Mouse (Mus musculus) common myeloid progenitor, adult 5-6 weeks (primary cell): ENCODE measurements around the gene Gas2. TPM values are rescaled to one million over a fixed set of nuclear protein-coding genes. Genes with fewer than 3 reads are reported as not detected.

Experiments used
- ATAC-seq: replicated peaks from 2 replicates; pipeline ENCODE4 v1.8.0; 2016; ENCODE audit warnings: low read depth, mild to moderate bottlenecking, moderate TSS enrichment, inconsistent platforms; ENCODE audit not compliant: poor library complexity, severe bottlenecking
- total RNA-seq: library from RNA; stranded (forward); fragments of 200-1000, 187-1606 nt; gene quantifications from 2 replicates; pipeline ENCODE4 v1.2.3, GENCODE M21; 2017

The Gas2 gene
- 7.7 and 9.5 TPM in 2 replicates for total RNA-seq

DNA sequence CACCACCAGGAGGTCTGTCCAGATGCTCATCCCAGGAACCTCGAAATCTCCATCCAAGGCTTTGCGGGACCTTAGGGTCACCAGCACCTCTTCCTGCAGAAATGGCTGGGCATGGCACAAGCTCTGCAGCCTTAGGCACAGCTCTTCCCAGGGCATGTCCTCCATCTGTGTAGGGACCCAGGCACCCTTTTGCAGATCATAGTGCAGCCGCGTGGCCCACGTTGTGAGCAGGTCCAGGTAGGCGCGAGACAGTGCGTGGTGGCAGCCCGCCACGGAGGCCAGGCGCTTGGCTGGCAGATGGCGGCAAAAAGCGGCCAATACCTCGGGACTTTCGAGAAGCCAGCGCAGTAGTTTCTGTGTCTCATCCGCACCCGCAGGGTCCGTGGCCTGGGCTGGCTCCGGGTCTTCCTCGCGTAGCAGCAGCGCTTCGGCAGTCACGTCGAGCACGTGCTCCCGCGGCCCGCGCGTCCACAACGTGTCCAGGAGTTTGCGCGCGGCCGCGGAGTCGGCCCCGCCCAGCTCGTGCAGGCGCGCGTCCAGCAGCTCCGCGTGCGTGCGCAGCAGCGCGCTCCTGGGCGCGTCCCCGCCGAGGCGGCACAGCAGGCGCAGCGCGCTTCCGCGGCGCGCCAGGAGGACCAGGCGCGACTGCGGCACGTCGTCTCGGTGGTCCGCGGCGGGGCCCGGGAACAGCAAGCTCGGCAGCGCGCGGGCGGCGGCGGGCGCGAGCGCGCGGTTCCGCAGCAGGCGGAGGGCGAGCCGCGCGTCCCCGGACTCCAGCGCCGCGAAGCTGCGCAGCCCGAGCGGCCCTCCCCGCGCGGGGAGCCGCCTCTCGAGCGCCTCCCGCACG lies at the start of gene Gas2:
Gene Gas2, plus strand, starts transcription at position 766 of the 847 bp plus-strand sequence.
- peak; percentile 64 for ATAC-seq

DNA sequence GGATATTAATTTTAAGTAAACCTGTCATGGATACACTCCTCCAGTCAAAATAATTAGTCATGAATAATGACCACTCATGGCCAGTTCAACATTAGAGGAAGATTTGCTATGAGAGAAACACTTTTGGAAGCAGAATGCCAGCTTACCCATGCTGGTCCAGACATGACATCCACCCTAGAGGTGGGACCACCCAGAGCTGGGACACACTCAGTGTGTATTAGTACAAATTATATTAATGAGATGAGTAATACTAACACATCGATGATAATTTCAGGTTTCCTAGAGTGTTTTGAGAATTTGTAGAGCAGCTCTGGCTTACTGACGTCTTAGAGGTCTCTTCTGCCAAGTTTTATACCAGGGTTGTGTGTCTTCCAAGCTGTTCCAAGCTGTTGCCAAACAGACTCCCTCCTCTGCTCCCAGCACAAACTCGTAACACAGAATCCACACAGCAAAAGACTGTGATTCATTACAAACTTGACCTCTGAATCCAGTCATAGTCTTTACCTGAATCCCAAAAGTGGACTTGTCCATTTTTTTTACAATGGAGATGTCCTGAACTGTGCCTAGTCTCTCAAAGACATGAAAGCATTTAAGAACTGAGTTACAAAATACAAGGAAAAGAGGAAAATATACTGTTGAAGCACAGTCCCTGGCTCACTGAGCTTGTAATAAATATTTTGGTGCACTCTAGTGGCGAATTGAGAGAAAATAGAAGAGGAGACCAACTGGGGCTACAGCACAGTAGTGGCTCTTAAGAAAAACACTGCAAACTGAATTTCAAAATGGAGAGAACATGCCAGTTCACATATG lies 46.1 kb upstream of the Gas2 start:
- ATAC-seq: no peak

DNA sequence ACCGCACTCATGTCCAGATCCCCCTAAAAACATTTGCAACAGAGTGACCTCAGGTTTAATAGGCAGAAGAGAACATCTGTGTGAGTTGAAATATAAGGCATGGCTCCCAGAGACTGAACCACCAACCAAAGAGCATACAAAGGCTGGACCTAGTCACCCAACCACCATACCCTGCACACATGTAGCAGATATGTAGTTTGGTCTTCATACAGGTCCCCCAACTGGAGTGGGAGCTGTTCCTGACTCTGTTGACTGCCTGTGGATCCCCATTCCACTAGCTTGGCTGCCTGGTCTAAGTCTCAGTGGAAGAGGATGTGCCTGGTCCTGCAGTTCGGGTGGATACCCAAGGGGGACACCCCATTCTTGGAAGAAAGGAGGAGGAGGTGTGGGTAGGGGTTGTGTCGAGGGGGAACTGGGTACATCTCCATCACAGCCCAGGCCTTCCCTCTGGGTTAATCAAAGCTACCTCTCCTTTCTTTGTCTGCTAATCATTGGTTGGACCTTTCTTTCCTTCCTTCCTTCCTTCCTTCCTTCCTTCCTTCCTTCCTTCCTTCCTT lies 45.5 kb upstream of the Gas2 start:
- ATAC-seq: no peak

DNA sequence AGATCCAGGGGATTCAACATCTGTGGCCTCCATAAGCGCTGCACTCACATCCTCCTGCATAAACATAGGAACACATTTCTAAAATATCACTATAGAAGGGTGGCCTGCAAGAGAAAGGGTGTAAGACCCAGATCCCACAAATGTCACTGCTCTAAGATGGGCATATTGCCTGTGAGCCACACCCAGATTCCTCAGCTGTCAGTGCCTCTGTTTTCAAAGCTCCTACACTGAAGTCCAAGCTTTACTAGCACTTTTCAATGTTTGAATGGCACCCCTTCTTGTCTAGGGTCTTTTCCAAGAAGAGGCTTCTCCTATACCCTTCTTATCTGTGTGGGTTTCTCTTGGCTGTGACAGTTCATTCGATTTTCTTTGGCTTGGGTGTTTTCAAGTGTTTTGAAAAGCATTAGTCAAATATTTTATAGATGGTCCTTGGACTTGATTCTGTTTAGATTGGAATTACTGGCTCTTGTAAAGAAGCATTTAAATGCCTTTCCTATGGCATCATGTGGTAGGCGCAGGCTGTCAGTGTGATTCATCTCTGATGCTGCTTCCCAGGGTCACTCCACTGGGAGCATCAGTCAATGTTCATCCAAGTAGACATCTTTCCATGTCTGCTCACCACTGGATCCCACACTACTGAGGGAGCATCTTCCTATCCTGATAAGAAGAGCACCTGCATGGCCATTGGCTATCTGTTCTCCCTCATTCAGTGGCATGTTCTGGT lies 43.4 kb upstream of the Gas2 start:
- no peak for ATAC-seq

DNA sequence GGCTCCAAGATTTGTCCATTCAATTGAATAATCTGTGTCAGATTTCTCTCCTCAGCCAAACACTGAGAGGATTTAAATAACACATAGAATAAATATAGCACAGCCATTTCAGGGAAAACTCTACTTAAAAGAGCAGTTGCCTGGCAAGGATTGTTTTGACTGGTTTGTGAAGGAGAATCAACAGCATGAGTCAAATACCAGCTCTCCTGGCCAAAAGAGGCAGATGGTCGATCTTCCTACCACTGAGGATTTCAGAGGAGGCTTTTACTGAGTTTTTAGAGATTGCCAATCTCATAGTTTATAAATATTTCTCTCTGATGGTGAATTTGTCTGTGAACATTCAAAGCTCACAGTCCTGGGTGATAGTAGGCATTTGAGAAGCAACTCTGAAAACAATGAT lies 41.9 kb upstream of the Gas2 start:
- ATAC-seq: no peak

DNA sequence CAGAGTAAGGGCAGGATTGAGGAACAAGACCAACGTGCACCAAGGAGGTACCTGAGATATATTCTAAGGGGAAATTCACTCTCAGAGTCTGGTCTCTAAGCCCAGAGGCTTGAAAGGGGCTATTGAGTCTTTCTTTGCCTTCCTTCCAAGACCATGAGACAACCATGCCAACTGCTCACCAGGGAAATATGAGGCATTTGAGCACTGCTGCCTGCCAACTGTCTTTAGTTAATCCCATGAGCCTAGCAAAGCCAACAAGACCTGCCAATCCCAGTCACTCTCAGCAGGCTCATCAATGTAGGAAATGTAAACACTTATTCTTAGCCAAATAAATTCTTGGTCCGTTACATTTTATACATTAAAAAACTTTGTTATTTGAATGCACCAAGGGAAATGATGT lies 40.3 kb upstream of the Gas2 start:
- no peak for ATAC-seq

DNA sequence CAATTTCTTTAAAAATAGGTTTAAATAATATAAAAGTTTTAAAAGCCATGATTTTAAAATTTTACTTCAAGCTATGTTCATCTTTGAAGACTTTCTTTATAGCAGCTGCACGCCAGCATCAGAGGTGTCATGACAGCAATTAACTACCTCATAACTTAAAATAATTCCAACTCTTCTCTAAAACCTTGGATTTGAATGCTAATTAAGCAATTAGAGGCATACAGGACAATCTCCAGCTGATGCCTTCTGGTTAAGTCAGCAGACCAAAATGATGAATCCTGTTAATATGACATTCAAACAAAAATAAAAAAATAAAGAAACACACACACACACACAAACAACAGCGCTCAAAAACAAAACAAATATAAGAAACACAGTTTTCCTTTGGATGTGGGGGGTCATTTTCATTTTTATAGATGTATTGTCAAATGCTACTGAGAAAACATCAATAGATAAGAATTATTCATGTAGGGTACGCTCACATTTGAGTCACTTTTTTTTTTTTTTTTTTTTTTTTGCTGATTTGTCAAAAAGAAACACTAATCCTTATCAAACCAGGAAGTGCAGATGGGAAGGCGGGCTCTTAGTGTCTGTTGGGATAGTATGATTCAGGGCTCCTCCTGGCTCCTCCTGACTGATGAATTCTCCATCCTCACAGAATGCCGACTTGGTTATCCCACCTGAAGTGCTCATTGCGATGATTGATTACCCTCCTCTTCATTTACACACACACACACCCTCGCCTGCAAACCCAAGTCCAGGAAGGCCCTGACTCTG lies 38.1 kb upstream of the Gas2 start:
- ATAC-seq: no peak

DNA sequence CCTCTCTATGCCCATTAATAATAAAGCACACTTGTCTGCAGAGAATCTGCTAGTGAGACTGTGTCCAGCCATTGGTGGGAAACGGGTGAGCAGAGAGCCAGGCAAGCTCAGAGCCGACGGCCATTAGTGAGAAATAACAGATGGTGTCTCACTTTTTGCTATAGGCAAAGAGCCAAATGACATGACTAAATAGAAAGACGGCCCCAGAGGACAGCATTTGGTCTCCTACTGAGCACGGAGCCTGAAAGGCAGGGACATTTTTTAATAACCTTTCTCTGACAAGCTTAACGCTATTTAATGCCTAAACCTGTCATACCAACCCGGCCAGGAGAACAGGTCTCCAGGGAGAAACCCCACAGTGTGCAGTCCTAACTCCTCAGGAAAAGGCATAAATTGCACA lies 29.9 kb upstream of the Gas2 start:
- ATAC-seq: no peak

DNA sequence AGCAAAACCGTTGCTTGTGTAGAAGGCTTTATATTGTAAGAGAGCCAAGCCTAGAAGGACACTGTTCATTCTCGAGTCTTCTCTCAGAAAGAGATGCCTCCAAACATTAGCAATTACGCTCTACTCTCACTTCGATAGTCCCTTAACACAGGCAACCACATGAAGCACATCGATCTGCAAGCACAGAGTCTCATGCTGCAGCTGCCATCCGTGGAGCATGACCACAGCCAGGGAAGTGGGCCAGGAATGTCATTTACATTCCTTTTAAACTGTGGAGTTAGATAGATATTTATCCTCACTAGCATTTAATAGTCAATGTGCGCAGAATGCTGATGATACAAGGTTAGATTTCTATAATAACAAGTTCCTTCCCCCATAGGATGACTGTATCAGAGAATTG lies 21.3 kb upstream of the Gas2 start:
- no peak for ATAC-seq

DNA sequence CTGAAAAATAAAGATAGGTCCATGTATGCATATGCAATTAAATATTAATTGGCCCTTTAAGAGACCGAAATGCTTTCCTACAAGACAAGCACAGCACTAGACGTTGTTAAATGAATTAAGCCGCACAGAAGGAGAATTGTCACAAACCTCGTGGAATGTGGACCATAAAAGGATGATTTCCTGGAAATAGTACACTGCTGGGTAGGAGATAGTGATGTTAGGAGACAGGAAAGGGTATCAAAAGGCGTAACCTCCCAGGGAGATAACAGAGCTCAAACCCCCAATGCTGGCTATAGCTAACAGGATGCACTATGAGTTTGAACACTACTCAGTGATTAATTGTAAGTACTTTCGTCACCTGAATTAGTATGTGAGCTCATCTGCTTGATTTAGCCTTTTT lies 10.9 kb upstream of the Gas2 start:
- ATAC-seq: no peak

DNA sequence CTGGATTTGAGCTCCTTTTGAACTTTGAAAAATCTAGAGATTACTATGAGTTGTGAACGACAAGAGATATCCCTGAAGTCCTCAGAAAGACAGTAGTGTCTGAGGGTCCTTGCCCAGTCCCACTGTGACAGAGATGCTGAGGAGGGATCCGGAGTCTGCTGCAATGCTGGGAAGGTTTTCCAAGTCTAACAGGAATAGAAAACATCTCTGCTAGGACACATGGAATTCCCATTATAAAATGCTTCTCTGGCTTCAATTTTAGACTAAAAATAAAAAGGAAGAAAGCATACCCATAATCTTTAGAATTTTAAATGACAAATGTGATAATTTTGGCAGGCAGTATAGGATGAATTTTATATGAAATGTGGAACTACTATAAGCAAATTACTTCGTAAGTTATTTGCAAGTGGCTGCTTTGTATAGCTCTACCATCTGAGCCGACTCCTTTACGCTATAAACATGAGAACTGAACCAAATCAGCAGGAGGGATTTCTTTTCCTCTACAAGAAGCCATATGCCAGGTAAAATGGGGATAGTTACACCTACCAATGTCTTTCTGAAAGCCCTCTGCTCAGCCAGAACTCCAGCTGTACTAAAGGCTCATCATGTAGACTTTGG lies 9.8 kb upstream of the Gas2 start:
- ATAC-seq: no peak

DNA sequence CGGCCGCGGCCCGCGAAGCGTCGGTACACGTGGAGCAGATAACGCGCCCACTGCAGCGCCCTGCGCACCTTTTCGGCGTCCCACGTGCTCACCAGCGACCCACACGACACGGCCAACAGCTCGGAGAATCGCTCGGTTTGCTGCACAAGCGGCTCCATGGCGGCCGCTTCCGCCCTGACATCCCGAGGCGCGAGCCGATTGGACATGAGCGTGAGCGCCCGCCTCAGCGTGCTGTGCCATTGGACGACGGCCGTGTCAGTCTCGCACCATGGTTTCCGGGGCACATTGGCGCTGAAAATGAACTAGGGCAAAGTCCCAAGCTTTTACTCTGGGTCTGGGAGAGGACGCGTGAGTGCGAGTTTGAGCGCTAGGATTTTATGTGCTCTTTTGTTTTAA lies 280 bp downstream of the Gas2 start, which contains the start of gene Fancf:
Gene Fancf, minus strand, starts transcription at position 171 of the 396 bp plus-strand sequence.
- peak; percentile 95 for ATAC-seq

DNA sequence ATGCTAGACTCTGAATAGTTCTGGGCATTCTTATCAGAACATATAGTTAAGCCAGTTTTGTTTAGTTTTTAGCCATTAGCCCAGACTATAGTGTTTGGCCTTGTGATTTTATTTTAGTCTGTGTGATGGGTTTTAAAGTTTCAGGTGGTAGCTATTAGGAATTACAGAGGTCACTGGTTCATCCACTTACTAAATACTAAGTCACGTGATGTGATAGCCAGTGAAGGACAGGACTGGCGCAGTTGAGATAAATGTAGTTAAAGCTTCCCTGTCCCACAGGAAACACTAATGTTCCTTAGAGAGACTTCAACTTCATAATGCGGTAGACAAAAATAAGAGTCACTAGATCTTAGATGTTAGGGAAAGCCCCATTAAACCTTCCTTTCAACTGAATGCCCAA lies 1.0 kb downstream of the Gas2 start:
- no peak for ATAC-seq

DNA sequence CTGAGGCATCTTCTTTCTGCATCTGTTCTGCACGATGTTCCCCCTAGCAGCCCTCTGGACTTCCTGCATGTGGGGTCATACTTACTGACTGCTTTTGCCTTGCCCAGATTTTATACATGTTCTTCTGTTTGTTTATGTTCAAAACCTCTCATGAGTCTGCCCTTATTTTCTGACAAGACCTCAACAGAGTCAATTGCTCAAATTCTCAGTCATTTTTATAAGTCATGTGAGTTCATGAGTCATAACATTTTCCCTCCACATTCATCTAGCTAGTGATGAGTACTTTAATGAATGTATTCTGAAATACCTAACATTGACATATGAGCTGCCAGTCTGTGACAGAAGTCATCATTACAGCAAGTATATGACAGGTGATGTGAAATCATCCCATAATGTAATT lies 3.5 kb downstream of the Gas2 start:
- ATAC-seq: no peak

DNA sequence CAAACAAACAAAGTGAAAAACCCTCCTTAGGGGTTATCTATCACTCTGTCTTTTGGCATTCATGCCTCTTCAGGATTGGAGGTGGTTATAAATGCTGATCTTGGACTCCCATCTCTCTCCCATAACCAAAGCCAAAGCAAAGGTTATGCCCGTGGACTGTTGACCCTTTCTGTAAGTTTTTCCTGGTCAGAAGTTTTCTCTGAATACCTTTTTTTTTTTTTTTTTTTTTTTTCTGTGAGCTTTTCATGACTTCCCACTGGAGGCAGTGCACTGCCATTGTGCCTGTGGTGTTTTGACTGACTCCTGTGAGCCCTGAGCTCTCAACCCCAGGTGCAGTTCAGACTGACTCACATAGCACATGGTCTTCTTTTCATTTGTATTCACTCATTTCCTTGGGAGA lies 6.2 kb downstream of the Gas2 start:
- no peak for ATAC-seq

DNA sequence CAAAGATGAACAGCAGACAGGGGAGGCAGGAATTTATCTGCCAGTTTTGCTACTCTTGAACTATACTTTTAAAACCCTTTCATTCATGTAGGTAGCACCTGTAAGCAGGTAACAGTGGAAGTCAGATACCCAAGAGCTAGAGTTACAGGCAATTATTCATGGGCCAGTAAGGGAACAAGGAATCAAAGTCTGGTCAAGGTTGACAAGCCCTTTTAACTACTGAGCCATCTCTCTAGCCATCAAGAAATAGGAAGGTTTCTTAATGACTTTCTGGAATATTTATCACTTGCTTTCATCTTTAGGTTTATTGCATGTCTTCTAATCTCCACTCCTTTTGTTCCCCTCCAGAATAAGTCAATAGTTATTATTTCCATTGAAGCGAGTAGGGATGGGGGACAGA lies 10.2 kb downstream of the Gas2 start:
- no peak for ATAC-seq

DNA sequence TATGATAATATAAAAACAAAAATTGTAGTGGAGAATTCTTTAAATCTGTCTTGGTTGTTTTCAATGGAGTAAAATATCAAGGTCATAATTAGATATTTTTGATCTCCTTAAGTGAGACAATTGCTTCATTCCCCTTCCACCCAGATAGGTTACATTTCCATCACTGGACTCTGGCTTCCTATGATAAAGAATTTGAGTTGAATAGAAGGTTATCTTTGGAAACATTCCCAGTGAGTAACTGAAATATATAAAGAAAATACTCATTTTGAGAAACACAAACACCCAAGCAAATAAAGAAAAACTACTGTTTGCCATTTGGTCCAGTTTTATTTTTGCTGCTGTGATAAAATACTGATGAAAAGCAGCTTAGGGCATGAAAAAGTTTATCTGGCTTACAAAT lies 10.8 kb downstream of the Gas2 start:
- ATAC-seq: no peak

DNA sequence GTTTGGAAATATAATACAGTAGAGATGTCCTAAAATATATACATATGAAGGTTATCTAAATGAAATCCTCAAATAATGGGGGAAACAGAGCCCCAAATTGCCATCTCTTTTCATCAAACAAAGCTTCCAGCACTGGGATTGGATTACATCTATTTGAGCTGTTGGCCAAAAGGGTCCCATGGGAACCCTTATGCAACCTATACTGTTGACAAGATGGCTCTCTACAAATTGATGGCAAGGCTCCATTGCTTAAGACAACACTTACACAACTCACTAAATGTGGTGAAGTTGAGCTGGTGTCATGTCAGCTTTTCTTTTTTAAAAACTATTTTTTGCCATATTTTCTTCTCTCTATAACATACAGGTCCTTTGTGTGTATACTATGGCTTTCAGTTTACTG lies 14.5 kb downstream of the Gas2 start:
- ATAC-seq: no peak

DNA sequence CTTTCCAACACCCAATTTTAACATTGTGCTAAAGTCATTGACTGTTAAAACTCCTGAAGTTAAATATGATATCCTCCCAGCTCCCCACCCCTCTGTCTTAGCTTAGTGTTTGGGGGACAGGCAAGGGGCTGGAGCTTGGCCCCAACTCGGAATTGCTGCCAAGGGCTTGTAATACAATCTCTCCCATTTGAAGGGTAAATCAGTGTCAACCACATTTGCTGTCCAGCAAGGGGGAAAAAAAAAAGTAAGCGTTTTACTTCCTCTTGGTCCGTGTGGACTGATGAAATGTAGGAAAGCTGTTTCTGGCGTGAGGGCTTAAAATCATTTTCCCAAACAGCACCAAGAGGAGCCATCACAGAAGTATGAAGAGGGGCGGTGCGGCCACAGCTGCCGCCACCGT lies 16.9 kb downstream of the Gas2 start:
- ATAC-seq: no peak; the same call in 1 of the 2 replicates
